Mouse (Mus musculus): ENCODE data around the gene Bdkrb1.

The Bdkrb1 gene

DNA sequence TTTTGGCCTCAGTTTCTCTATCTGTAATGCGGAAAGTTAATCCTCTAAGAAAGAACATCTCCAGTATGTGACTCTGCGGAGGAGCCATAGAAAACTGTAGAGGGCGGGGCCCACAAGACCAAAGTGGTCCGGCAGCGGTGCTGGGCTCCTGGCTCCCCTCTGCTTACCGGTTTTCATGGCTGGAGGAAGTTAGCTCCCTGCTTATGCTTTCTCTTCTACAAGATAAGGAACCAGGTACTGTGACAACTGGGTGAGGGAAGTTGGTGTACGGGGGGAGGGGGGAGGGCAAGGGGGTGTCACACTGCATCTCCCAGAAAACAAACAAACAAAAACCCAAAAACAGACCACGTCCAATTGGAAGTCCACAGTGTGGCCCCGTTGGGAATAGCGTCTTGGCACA is 4.4 kb upstream of the Bdkrb1 start:
- no peak for DNase-seq (ENCODE audit: low read depth, low spot score)

DNA sequence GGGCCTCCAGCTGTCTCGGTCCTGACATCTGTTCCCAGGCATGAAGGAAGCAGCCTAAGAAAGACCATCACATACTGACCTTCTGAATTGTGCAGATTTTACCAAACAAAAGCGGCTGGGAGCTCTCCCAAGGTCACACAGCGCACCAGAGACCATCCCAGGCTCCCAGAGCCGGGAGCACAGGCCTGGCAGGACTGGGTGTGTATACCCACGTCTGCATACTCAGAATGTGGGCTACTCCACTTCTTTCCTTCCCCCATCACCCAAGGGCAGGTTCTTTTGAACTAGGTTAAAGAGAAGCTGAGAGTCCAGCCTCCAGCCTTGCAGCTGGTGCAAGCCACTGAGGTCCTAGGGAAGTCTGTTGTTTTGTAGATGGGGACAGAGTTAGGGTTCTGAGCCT is 3.8 kb upstream of the Bdkrb1 start:
- DNase-seq (ENCODE audit: low read depth, low spot score) = no peak

DNA sequence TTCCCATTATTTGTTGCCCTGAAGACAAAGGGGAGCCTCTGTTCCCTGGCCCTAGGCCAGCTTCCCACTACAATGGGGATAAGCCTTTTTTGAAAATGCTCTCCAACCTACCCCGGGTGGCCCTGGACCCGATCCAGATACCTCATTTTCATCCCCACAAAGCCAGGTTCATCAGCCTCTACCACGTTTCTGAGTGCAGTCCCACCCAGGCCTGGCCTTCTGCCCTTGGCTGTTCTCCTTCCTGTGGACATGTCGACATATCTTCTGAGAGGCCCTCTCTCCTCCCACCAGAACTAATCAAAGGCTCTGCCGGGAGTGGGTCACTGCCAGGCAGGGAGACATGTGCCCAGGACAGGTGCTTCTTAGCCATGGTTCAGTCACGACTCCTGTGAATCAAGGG is 1.3 kb upstream of the Bdkrb1 start:
- DNase-seq (ENCODE audit: low read depth, low spot score) = no peak

DNA sequence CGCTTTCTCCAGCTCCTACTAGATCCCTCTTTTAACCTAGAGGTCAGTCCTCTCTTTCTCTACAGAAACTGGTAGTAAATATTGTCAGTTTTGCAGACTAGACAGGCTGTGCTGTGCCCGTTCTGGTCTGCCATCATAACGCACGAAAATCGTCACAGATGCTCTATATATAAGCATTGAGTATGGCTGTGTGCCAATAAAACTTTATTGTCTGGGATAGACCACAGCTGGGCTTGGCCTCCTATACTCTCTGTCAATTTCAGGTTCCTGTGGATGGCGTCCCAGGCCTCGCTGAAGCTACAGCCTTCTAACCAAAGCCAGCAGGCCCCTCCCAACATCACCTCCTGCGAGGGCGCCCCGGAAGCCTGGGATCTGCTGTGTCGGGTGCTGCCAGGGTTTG is 1.0 kb downstream of the Bdkrb1 start:
- DNase-seq (ENCODE audit: low read depth, low spot score) = no peak

DNA sequence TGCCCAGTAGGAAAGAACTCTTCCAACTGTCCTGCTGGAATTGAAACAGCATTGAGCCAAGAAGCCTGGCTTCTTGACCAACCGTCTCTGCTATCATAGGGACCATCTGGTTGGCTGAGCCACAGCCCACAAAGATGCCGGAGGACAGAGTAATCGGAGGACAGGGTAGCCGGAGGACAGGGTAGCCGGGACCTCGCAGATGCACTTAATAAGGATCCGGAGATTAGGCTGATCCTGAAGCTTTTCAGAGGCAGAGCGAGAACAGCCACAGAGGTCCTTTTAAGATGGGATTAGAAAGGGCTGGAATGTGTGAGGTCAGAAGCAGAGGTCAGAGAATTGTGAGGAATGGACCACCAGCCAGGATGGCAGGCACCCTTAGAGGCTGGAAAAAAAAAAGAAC is 2.3 kb downstream of the Bdkrb1 start:
- no peak for DNase-seq (ENCODE audit: low read depth, low spot score)

DNA sequence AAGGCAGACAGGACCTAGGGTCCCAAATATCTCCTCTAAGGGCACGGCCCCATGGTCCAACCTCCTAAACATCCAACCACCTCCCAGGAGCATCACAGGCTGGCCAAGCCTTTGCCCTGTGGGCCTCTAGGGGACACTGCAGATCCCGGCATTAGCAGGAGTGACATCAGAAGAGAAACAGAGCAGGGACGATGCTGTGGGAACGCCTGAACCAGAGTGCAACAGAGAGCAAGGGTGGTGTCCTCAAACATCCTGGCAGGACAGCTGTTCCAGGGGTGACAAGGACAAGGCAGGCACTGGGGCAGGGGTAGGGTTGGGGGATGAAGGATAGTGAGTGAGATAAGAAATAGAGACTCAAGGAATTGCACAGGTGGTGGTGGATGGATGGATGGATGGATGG is 4.0 kb downstream of the Bdkrb1 start:
- no peak for DNase-seq (ENCODE audit: low read depth, low spot score)

DNA sequence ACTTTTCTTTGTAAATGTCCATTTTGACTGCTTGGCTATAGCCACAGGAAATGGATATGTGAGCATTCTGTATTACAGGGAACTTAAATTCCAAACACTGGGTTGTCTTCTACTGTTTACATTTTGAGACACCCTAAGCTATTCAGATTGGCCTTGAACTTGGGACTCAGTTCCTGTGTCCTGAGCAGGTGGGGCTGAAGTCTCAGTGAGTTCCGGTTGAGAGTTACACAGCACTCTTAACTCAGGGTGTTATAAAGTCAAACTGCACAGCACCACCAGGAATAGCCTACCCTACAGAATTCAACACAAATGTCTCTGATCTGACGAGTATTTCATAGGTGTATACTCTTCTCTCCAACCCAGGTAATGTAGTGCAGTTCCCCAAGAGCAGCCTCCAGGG is 8.2 kb downstream of the Bdkrb1 start:
- no peak for DNase-seq (ENCODE audit: low read depth, low spot score)

DNA sequence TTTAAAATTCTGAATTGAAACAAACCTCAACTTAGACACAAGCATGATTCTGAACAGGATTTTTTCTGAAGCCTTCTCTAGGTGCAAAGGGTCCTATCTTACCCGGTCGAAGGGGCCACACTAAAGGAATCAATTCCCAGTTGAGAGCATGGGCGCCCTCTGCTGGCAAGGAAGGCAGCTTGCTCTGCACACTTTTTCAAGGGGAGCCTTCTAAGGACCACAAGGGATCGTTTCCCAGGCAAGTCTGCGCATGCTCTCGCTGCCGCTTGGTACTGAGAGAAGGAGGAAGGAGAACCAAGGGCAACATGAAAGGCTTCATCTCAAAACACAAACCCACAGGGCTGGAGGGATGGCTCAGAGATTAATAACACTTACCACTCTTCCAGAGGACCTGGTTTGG is 8.9 kb downstream of the Bdkrb1 start:
- peak; percentile 33 for DNase-seq (ENCODE audit: low read depth, low spot score)

DNA sequence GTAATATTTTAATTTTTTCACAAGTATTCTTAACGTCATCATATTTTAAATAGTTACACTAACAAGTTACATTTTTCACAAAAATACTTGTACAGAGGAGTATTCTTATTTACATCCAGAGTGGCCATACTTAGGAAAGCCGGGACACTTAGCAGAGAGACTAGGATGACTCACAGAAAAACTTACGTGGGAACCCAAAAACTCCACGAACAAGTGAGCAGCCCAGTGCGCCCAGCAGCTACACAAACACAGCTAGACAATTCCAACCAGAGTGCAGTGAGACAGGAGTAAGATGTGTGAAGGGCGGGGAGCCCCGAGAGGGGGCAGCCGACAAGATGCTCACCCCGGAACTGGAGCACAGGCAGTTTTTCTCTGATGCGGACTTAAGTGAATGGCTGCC is 10.7 kb downstream of the Bdkrb1 start:
- no peak for DNase-seq (ENCODE audit: low read depth, low spot score)

DNA sequence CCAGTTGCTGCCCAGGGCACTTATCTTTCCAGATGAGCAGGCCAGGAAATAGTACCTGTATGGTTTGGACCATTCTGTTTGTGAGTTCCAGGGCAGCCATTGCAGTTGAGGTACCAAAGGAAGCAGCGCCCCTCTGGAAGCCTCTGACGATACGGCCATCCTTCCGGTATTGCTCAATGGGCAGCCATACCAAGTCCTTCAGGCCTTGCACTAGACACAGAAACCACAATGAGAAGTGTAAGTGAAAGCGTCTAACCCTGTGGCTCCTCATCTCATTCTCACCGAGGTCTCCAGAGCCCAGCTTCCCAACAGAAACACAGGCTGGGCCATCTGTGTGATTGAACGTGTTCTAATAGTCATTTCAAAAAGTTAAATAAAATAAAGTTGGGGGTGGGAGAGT is 19.2 kb downstream of the Bdkrb1 start:
- no peak for DNase-seq (ENCODE audit: low read depth, low spot score)

DNA sequence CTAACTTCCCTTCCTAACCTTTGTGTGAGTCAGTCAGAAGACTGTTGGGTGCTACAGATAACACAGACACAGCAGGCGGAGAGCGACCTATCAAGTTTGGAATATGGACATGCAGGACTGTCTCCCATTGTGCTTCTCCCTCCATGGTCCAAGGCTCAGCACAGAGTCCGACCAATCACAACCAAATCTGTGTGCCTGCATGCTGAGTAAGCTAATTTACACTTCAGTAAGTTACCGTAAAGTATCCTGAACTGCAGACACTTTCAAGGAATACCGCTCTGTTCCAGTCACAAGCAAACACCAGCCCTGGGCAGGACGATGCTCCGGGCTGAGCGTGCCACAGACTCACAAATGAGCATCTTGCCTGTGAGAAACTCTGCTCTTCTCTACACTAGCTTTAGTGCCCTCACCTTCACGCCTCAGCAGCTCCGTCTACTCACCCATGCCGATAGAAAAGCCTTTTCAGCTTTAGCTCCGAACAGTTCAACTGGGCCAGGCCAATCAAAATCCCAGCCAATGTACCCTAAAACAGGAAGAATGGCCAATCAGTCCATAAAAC is 20.2 kb downstream of the Bdkrb1 start:
- no peak for DNase-seq (ENCODE audit: low read depth, low spot score)

DNA sequence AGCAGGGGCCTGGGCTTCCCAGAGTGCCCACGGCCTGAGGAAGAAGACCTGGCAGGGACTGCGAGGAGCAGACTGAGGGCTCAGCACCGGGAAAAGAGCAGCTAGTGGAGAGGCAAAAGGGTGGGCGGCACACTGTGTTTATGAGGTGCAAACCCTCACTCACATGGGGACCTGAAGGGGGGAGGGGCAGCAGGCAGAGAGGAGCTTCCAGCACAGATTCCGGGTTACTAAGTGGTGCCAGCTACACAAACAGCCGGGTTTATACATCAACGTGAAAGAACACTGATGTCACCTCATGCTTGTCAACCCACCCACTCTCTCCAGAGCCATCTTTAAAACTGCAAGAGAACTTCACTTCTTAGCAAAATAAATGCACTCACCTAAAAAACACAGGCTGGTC is 22.9 kb downstream of the Bdkrb1 start:
- DNase-seq (ENCODE audit: low read depth, low spot score) = no peak

DNA sequence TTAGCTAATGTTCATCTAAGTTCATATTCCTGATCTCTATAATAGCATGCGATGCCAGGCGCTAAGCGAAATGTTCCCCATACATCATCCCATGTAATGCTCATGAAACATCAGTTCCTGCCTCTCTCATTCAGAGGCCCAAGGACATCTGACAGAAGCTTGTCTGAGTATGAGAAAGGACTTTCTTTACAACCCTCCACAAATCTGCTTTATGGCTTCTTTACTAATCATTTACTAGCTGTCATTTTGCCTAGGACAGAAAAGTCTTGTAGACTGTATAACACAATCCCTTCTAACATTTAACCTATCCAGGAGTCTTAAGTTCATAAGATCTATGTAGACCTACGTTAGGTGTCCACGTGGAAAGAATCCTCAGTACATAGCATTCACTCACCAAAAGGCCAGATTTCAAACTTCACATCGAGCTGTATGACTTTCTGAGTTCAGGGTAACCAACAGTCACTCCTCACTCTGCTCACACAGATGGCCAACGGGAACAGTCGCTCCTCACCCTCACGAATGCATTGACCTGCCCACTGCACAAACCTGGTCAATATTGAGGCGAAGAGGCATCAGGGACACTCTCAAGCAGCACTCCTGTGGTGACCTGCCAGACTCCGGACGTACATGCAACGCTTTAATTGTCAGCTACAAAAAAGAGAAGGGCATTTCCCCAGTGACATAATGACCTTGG is 31.6 kb downstream of the Bdkrb1 start:
- DNase-seq (ENCODE audit: low read depth, low spot score) = no peak

DNA sequence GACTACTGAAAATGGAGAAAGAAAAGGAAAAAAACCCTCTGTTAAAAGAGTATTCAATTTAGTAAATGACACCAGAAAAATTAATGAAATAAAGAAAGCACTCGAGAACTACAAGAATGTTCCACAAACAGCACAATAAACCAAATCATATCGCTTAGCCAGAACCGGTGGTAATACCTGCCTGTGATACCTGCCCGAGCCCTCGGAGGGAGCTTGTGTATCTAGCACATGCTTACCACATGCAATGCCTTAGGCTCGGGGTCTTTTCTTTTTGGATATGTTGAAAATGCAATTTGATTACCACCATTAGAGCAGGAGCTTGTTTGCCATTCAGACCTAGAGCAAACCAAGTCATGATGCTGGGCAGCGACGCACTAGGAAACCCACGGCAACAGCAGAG is 33.7 kb downstream of the Bdkrb1 start:
- no peak for DNase-seq (ENCODE audit: low read depth, low spot score)

DNA sequence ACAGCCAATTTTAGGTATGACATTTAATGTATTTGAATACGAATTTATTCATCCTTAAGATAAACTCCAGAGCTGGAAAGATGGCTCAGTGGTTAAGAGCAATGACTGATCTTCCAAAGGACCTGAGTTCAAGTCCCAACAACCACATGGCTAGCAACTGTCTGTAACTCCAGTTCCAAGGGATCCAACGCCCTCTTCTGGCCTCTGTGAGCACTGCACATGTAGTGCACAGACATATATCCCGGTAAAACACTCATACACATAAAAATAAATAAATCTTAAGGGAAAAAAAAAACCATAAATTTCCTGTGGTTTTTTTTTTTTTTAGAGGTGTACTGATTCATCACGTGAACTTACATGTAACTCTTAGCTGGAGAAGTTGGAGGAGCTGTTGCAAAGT is 34.7 kb downstream of the Bdkrb1 start:
- no peak for DNase-seq (ENCODE audit: low read depth, low spot score)

DNA sequence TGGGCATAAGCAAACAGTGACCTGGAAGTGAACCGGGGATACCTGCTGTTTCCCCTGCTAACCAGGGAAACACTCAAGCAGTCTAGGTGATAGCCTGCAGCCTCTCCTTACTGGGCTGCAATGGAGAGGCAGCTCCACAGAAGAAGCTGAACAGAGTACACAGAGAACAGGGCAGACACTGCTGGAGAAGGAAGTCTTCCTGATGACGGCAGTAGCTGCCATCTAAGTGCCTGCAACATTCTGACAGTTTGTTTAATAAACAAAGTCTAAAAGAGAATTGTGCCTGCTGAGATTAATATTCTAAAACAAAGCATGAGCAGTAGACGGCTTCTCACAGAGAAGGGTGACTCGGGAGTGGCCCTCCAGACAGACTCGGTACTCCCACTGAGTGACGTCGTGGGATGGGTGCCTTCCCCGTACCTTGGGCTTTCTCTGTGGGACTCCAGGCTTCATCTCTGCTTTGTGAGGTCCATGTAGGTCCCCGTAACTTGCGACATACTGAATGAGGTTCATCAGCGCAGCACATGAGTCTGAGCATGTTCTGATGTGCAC is 40.0 kb downstream of the Bdkrb1 start:
- DNase-seq (ENCODE audit: low read depth, low spot score) = no peak

Measured in CD4-positive helper T cell, adult 2 months (primary cell).